Mouse (Mus musculus) heart, postnatal 0 days (tissue): ENCODE results near the gene Vgll2. TPM values are rescaled to one million over a fixed set of nuclear protein-coding genes. Genes with fewer than 3 reads are reported as not detected.
A peak's percentile ranks its signal among the peaks of the same experiment; 100 is the strongest.

Experiments used
- ATAC-seq: fragments of 200-750 bp; cut with Nextera tagmentation; 2 replicates; pipeline ENCODE4 v1.8.0; 2017; ENCODE audit warnings: low read depth, moderate number of reproducible peaks, moderate library complexity; ENCODE audit not compliant: insufficient read depth
- DNase-seq: peaks from one replicate; pipeline ENCODE4 v3.0.0-alpha.2; 2016; ENCODE audit warnings: low spot score
- H3K27ac ChIP-seq: fragments of 300-500 bp; sonication (generic); 2 replicates; pipeline ENCODE4 v1.5.1; 2014; ENCODE audit warnings: low read depth, mild to moderate bottlenecking
- H3K27me3 ChIP-seq: fragments of 300-500 bp; sonication (generic); 2 replicates; pipeline ENCODE4 v1.6.1; 2014; ENCODE audit warnings: low read length, mixed read lengths; ENCODE audit not compliant: control insufficient read depth, insufficient read depth
- H3K36me3 ChIP-seq: fragments of 300-500 bp; sonication (generic); replicated peaks from 2 replicates; pipeline ENCODE4 v1.6.1; 2014; ENCODE audit warnings: low read length, mixed read lengths; ENCODE audit not compliant: control insufficient read depth, insufficient read depth
- H3K4me1 ChIP-seq: fragments of 300-500 bp; sonication (generic); 2 replicates; pipeline ENCODE4 v1.6.1; 2014; ENCODE audit warnings: antibody characterized with exemption; ENCODE audit not compliant: control insufficient read depth, insufficient read depth
- H3K4me2 ChIP-seq: fragments of 300-500 bp; sonication (generic); 2 replicates; pipeline ENCODE4 v1.6.1; 2014; ENCODE audit warnings: low read depth, mild to moderate bottlenecking, low read length, moderate library complexity
- H3K4me3 ChIP-seq: fragments of 300-500 bp; sonication (generic); 2 replicates; pipeline ENCODE4 v1.5.1; 2014; ENCODE audit warnings: low read depth, low read length
- H3K9ac ChIP-seq: fragments of 300-500 bp; sonication (generic); replicated peaks from 2 replicates; pipeline ENCODE4 v1.6.1; 2014; ENCODE audit warnings: low read depth, low read length, mixed read lengths
- H3K9me3 ChIP-seq: fragments of 300-500 bp; sonication (generic); replicated peaks from 2 replicates; pipeline ENCODE4 v1.6.1; 2016; ENCODE audit warnings: low read length; ENCODE audit not compliant: control insufficient read depth
- CTCF ChIP-seq: IDR thresholded peaks from 2 replicates; pipeline ENCODE4 v1.5.1; 2016; ENCODE audit warnings: antibody characterized with exemption, control low read depth, low read depth
- EP300 ChIP-seq: IDR thresholded peaks from 2 replicates; pipeline ENCODE4 v1.6.1; 2016; ENCODE audit warnings: antibody characterized with exemption, low read depth
- WGBS: fragments of 180-500 bp; shearing (Covaris S2); extraction: QIAGEN DNeasy Blood & Tissue Kit; methylation state at CpG from one replicate; pipeline ENCODE4 v1.1.7; 2014; 5-methylcytosine and 5-hydroxymethylcytosine counted together
- polyA plus RNA-seq: library from polyadenylated mRNA; unstranded; fragments of >200 nt; fragmentation: Nextera tagmentation; extraction: Ambion mirVana; gene quantifications from 2 replicates; pipeline ENCODE4 v1.2.1, GENCODE M21; 2015
- total RNA-seq: library from RNA; depleted of rRNA; stranded (reverse); fragments of >200 nt; gene quantifications from 2 replicates; pipeline ENCODE4 v1.2.3, GENCODE M21; 2014; ENCODE audit warnings: low replicate concordance

Vgll2 gene
- total and polyA plus RNA-seq, 2 experiments from 2014 or later, result not detected

DNA sequence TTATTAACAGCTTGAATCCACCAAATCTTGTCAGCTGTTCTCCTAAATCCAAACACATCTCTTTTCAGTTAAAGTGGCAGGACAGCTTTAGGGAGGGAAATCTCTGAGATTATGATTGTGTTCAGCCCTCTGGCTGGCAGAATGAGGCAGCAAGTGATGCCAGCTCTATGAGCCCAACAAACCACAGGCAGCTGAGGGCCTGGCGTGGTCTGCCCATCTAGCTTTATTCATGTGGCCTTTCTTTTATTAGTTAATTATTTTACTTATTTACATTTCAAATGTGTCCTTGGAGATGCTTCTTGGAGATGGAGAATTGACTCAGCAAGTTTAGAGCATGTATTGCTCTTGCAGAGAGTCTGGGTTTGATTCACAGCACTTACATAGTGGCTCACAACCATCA lies 3.8 kb upstream of the Vgll2 start:
- H3K4me1 ChIP-seq, result peaks cover 10% of the 10 kb centered on the region; the same call in 1 of the 2 replicates
- no peaks in the 10 kb centered on the region for H3K9me3 ChIP-seq
- DNase-seq (no peak), ATAC-seq (no peak)
- no peak overlapping the region for H3K4me3 ChIP-seq
- no peak overlapping the region for H3K9ac ChIP-seq
- TF ChIP-seq CTCF (no peak), EP300 (no peak)
- no peak overlapping the region for H3K4me2 ChIP-seq
- peaks cover 40% of the 10 kb centered on the region for H3K27me3 ChIP-seq
- no peak overlapping the region for H3K27ac ChIP-seq
- WGBS, result 75% methylated on average over 1 of the region's 1 CpGs
- no peaks in the 10 kb centered on the region for H3K36me3 ChIP-seq

- H3K4me3 ChIP-seq, result no peak overlapping the region
- peaks cover 67% of the 10 kb centered on the region for H3K27me3 ChIP-seq
- DNase-seq, result no peak
- no peak for ATAC-seq
- no peak overlapping the region for H3K27ac ChIP-seq
- no peak overlapping the region for H3K4me2 ChIP-seq
- H3K9me3 ChIP-seq, result no peaks in the 10 kb centered on the region
- 4% methylated on average over 9 of the region's 9 CpGs for WGBS
- peaks cover 10% of the 10 kb centered on the region; the same call in 1 of the 2 replicates for H3K4me1 ChIP-seq
- no peak overlapping the region for H3K9ac ChIP-seq
- no peaks in the 10 kb centered on the region for H3K36me3 ChIP-seq
- no peak for TF ChIP-seq EP300
These were observed 1.1 kb upstream of the Vgll2 start for GRCm38 (mm10) chr10:52021231-52021630.

DNA sequence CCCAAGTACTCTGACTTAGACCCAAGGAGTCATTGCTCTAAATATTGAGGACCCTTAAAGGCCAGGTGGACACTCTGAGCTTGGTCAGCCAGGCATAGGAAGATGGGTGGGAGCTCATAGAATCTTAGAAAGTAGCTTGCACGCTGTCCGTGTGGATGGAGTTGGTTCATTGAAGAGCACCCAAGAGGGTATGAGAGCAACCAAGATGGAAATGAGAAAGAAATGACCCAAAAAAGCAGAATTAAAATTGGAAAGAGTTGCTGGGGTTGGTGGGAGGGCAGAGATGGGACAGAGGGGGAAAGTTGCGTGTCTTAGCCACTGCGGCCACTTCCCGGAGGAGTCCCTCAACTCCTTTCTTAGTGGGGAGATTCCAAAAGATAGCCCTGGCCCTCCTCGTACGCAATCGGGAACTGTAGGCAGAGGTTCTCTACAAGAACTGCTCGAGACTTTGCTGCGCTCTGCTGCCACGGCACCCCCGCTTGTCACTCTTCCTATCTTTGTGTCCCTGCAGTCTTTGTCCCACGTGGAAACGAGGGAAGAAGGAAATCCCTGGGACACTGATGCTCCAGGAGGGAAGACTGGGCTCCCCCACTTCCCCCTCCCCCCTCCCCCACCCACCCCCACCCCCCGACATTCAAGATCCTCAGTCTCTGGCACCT lies 437 bp upstream of the Vgll2 start:
- WGBS, result 1% methylated on average over 13 of the region's 15 CpGs
- no peak for TF ChIP-seq CTCF
- no peak for TF ChIP-seq EP300
- no peak overlapping the region for H3K27ac ChIP-seq
- peaks cover 10% of the 10 kb centered on the region; the same call in 1 of the 2 replicates for H3K4me1 ChIP-seq
- no peaks in the 10 kb centered on the region for H3K36me3 ChIP-seq
- peak overlapping the region; percentile 74 for H3K4me2 ChIP-seq
- H3K4me3 ChIP-seq, result peak overlapping the region; percentile 51
- no peaks in the 10 kb centered on the region for H3K9me3 ChIP-seq
- H3K9ac ChIP-seq, result no peak overlapping the region
- no peak for DNase-seq
- no peak for ATAC-seq
- H3K27me3 ChIP-seq, result peaks cover 74% of the 10 kb centered on the region

DNA sequence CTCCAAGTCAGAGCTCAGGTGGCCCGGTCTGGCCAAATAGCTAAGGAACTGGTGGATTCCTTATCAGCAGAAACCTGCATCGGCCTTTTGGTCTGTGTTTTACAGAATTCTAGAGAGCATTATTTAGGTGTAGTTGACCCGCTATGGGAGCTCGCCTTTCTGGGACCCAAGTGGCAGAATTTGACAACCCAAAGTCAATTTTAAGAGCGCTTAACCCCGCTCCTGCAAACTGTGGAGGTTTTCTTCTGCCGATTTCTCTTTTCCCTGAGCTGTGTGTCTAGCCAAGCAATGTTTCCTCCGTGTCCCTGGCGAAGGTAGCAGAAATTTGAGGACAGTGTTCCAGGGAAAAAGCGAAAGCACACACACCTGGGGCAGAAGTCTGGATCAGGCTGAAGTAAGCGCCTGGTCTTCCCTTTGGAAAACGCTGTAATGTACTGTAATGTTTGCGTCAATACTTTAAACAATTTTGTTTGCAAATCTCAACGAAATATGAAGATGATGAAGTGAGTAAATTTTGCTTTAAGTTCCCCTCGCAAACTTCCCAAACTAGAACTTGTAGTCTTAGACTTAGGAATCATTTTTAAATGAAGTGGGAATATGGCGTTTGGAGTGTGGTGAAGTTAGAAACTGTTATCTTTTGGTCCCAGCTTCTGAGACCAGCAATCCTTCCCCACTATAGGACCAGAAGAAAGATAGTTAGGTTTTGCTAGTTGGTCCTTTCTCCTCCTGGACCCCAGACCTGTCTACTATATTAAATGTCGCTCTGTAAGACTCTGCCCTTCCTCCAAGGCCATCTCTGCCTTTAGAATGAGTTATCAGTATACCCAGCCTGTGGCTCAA lies 1.1 kb downstream of the Vgll2 start:
- Histone ChIP-seq H3K9ac (no peak overlapping the region), H3K36me3 (no peaks in the 10 kb centered on the region), H3K27me3 (peaks cover 89% of the 10 kb centered on the region), H3K27ac (no peak overlapping the region), H3K4me1 (peaks cover 14% of the 10 kb centered on the region; the same call in 1 of the 2 replicates), H3K4me2 (peak overlapping the region; percentile 74; the same call in 1 of the 2 replicates), H3K4me3 (peak overlapping the region; percentile 51), H3K9me3 (no peaks in the 10 kb centered on the region)
- no peak for ATAC-seq
- TF ChIP-seq EP300, result no peak
- TF ChIP-seq CTCF, result no peak
- WGBS, result 7% methylated on average over 17 of the region's 17 CpGs
- DNase-seq, result no peak

DNA sequence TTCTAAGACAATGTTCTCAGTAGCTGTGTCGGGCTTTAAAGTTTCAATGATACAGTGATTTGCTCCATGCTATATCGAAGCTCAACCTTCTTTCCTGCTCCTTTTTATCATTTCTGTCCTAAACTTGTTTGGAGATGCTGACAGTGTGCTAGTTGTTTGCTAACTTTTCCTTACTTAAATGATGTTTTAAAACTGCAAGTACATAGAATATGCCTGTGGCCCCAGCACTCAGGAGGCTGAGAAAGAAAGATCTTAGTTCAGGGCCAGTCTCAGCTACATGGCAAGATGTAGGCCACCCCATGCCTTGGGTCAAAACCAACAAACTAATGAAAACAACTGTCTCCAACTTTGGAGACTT lies 1.7 kb downstream of the Vgll2 start:
- DNase-seq (no peak), ATAC-seq (no peak)
- 33% methylated on average over 2 of the region's 2 CpGs for WGBS
- Histone ChIP-seq H3K27me3 (peaks cover 95% of the 10 kb centered on the region), H3K9me3 (no peaks in the 10 kb centered on the region), H3K4me1 (peaks cover 14% of the 10 kb centered on the region; the same call in 1 of the 2 replicates), H3K4me3 (no peak overlapping the region), H3K9ac (no peak overlapping the region), H3K36me3 (no peaks in the 10 kb centered on the region), H3K4me2 (no peak overlapping the region), H3K27ac (no peak overlapping the region)
- TF ChIP-seq EP300, result no peak
- TF ChIP-seq CTCF, result no peak
